Mouse (Mus musculus) left cerebral cortex, postnatal 10 days (tissue): Measurements from ENCODE around the gene Ssna1. TPM values are rescaled to one million over a fixed set of nuclear protein-coding genes. Genes with fewer than 3 reads are reported as not detected.
"Not testable (repeated sequence)": the region's sequence is repeated elsewhere in the genome, so short reads cannot be mapped to it uniquely, and the experiment has no call there.

Experiments
- DNase-seq, 2 experiments: peaks; one replicate each; pipeline ENCODE4 v3.0.0; 2021 to 2022; ENCODE audit warnings: low spot score in 2 of 2, mixed read lengths in 1 of 2; ENCODE audit errors: extremely low spot score in 1 of 2
- intact Hi-C: fragments of 180-260 bp; cut with DNase I; formaldehyde crosslinking; loops from one replicate; pipeline ENCODE4 v1.15.1; 2025
- total RNA-seq, 2 experiments: library from RNA; stranded (reverse); gene quantifications; 2 replicates each; pipeline ENCODE4 v1.2.3; 2021

The Ssna1 gene
- total RNA-seq, 2 experiments from 2014 or later, result 72.1 to 81.0 TPM

DNA sequence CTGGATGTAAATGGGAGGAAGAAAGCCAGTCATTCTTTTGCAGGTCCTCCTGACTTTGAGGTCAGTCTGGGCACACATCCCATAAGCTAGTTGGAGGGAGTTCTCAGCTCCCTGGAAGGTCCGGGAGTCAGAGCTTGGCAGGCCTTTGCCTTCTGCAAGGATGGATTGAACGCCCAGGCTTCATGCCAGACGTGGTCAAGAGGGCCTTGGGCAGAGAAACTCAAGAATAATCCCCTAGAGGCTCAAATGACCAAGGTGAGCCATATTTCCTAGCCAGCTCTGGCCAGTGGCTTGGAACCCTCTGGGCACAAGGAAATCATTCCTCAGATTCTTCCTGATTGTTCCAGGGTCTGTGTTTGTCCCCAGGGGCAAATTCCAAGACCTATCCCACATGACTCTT is 7.4 kb downstream of the Ssna1 start:
- intact Hi-C loops, result no loop called here

GRCm38 (mm10) chr2:25264286-25264660 is 8.0 kb downstream of the Ssna1 start:
- no peak for DNase-seq
- intact Hi-C loops, result no loop called here

More for the DNA sequence above, 7.4 kb downstream of the Ssna1 start:
- DNase-seq, result no peak

DNA sequence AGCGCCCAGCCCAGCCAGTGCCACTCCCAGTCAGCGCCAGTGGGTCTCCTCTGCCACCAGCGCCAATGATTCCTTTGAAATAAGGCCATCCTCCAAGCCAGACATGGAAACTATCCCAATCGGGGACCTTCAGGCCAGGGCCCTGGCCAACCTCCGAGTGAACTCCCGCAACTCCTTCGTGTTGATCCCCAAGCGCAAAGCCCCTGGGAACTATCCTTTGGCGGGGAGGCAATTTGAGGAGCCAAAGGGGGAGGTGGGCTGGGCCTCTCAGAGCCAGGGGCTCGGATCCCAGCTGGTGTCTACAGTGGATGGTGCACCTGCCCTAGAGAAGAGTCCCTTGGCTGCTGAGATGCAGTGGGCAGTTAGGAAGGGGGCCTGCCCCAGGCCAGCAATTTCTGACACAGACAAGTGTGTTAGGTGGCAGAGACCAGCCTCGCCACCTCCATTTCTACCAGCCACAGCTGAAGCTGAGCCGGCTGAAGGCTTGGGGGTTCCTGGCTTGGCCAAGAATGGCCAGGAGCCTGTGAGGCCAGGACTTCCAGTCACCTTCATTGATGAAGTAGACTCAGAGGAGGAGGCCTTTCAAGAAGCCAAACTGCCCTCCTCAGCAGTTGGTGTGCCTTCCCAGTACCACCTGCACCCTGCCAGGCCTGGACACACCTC is 8.5 kb downstream of the Ssna1 start:
- no peak for DNase-seq
- intact Hi-C loops, result no loop called here

DNA sequence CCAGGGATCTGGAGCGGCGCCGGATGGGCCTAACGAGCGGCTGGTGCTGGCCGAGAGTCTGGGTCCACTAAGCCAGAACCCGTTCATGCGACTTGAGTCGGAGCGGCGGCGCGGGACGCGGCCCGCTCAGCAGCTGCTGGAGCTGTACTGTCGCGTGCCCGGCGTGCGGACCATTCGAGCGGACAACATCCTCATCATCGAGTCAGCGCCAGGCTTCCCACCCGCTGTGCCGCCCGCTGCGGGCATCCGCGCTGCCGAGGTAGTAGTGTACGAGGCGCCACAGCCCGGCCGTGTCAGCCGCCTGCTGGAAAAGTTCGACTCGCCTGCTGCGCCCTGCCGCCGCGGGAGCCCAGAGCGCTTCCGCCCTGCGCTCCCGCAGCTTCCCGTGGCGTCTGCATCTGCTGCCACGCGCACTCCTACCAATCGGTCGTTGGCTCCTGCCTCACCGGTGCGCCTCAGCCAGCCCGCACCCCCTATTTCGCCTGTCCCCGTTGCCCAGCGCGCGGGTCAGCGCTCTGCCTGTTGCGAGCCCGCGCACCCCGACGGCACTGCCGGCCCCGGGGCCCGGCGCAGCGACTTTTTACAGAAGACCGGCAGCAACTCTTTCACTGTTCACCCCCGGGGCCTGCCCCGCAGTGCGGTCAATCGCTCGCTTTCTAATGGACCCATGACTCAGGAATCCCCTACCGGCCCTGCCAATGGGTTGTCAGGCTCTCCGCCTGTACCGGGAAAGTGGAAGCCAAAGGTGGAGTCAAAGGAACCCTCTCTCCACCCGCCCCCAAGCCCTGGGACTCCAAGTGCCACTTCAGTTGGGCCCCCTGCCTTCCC is 9.2 kb downstream of the Ssna1 start:
- intact Hi-C loops, result no loop called here
- DNase-seq, result peak in 1 of 2 experiments; percentile 72

- intact Hi-C loops, result no loop called here
- DNase-seq, result peak; percentile 96 to 98
These were observed 9.9 kb downstream of the Ssna1 start, which contains the start of gene Tprn for GRCm38 (mm10) chr2:25262291-25262767. TSS of gene Tprn (plus strand) at chr2:25262618.

DNA sequence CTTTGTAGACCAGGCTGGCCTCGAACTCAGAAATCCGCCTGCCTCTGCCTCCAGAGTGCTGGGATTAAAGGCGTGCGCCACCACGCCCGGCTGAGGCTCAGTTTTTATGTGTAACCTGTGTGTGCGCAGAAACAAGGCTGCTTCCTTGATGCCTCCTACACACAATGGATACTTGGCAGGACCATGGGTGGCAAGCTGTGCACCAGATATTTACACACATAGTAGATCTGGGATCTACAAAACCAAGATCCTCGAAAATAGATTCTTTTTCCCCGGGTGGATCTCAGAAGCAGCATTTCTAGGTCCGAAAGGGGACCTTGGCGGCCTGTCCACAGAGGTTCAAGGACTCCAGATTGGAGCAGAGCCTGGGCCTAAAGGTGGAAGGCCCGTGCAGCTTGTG is 10.4 kb downstream of the Ssna1 start:
- intact Hi-C loops, result no loop called here
- no peak for DNase-seq

DNA sequence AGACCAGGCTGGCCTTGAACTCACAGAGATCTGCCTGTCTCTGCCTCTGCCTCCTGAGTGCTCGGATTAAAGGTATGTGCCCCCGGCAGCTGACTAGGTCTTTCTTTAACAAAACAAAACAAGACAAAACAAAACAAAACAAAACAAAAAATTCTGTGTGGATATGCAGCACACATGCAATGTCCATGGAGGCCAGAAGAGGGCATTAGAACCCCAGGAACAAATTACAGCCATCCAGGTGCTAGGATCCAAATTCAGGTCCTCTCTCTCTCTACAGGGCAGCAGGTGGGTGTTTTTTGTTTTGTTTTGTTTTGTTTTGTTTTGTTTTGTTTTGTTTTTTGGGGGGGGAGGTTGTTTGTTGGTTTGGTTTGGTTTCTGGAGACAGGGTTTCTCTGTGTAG is 13.4 kb downstream of the Ssna1 start:
- intact Hi-C loops, result no loop called here
- no peak for DNase-seq

DNA sequence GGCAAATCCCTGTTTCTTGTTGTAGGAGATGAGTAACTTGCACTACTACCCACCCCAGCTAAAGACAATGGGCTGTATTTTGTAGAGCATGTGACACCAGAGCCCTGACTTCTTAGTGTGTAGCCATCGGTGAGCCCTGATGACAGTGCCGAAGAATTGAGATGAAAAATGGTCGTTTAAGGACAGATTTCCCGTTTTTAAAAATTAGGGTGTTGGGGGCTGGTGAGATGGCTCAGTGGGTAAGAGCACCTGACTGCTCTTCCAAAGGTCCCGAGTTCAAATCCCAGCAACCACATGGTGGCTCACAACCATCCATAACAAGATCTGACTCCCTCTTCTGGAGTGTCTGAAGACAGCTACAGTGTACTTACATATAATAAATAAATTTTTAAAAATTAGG is 15.0 kb downstream of the Ssna1 start:
- DNase-seq, intact Hi-C loops: not testable (repeated sequence)

GRCm38 (mm10) chr2:25256443-25257109 is 15.7 kb downstream of the Ssna1 start:
- intact Hi-C loops, result not testable (repeated sequence)
- peak in 1 of 2 experiments; percentile 61 for DNase-seq

DNA sequence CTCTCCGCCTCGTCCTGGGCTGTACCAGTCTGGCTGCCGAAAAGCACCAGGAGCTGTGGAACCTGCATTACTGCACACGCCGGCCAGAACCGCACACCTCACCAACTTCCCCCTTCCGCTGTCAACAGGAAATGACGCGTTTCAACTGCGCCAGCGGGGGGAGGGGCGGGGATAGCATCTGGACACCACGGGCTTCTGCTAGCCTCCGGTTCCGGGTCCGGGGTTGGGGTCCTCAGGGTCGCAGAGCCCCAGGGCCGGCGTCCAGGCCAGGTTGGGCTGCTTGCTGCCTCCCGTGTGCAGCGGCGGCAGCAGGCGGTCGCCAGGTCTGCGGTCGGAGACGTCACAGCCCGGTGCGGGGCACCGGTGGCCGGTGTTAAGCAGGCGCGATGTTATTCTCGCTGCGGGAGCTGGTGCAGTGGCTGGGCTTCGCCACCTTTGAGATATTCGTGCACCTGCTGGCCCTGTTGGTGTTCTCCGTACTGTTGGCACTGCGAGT is 16.9 kb downstream of the Ssna1 start, which contains the start of gene Tmem203:
Gene Tmem203 (plus strand): TSS at position 156 of the 496 bp plus-strand sequence.
- intact Hi-C loops, result loop anchor here (2.0 kb wide), 1 partner anchor 61 kb away; no protein-coding TSS in a partner anchor
- peak; percentile 80 to 91 for DNase-seq

DNA sequence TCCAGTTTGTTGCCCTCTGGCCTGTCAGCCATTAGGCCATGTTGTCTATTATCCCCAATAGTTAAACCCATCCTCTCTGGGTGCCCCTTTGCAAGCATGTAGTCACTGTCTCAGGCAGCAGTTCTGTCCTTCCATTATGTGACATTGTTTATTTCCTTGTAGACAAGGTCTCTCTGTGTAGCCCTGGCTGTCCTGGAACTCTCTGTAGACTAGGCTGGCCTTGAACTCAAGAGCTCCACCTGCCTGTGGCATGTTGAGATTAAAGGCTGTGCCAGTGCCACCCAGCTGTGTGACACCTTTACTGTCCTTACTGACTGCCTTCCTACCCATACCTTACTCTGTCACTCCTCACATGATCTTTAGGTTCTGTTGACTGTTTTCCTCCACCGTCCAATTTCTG is 19.9 kb downstream of the Ssna1 start:
- intact Hi-C loops, result no loop called here
- DNase-seq, result no peak

DNA sequence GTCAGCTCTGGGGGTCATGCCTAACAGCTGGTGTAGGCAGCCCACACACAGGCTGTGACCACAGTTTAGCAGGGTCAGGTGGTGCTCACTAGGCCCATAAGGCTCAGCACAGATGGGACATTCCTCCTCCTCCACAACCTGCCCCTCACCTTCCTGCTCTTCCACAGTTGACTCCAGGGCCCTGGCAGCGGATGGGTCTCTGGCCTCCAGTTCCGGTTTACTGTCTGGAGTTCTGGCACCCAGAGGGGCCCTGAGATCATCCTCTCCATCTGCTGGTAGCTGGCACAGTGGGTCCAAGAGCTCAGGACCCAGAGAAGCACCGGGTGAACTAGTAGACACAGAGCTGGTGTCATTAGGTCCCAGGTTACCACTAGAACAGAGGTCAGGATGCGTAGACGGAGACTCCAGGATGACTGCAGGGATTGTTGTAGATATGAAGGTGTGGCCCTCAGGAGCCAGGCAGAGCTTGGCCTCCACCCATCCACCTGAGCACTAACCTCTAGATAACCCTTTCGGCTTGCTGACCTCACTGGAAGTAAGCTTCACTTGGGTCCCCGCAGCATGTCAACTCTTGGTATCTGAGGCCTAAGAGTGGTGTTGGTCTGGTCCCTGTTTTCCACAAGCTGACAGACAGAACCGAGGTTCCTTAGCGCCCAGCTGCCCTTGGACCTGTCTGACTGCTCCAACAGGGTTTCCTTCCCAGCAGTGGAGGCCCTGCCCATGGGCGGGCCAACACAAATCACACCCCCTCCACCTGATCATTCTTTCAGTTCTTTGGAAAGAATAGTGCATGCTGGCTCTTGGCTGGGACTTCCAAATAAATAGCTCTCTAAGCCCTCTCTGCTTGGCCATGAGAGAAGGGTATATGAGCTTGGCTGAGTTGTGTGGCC is 25.8 kb downstream of the Ssna1 start, which contains the start of gene AL732309.1:
Gene AL732309.1 (minus strand): TSS at position 681 of the 890 bp plus-strand sequence.
- no peak for DNase-seq
- intact Hi-C loops, result no loop called here

- intact Hi-C loops, result no loop called here
- no peak for DNase-seq
These were observed 28.1 kb downstream of the Ssna1 start for GRCm38 (mm10) chr2:25244144-25244543.

DNA sequence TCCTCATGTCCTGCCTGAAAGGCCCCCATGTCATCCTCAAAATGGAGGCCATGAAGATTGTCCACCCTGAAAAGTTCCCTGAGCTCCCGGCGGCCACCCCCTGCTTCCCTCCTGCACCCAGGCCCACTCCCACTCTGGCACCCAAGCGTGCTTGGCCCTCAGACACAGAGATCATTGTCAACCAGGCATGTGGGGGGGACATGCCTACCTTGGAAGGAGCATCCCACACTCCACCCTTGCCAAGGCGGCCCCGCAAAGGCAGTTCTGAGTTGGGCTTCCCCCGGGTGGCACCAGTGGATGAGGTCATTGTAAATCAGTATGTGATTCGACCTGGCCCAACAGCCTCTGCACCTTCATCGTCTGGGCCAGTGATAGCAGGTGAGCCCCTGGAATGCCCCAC is 28.9 kb downstream of the Ssna1 start:
- intact Hi-C loops, result no loop called here
- no peak for DNase-seq

DNA sequence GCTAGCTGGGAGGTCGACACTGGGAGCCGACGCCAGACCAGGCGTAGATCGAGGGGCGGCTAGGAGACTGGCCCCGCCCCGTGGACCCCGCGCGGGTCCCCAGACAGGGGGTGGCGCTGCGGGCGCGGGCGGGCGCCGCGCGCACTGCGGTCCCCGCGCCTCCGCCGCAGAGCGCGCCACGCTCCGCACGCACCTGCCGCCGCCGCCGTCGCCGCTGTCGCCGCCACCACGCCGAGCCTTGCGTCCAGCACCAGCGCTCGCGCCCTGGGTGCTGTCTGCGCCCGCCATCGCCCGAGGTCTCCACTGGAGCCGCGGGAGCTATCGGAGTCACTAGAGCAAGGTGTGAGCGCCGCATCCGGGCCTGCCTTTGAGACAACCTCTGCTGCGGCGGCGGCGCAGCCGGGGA is 30.1 kb downstream of the Ssna1 start, which contains the start of the genes Rnf208 and Cysrt1:
Gene Rnf208 (plus strand): TSS at position 155 of the 406 bp plus-strand sequence.
Gene Cysrt1 (minus strand): TSS at position 352 of the 406 bp plus-strand sequence.
- DNase-seq, result peak in 1 of 2 experiments; percentile 61
- intact Hi-C loops, result no loop called here

GRCm38 (mm10) chr2:25241438-25241775 is 30.8 kb downstream of the Ssna1 start:
- intact Hi-C loops, result no loop called here
- DNase-seq, result no peak

GRCm38 (mm10) chr2:25240723-25241437 is 31.4 kb downstream of the Ssna1 start:
- intact Hi-C loops, result no loop called here
- DNase-seq, result peak; percentile 63 to 86
